Mouse (Mus musculus) WW6 (cell line): ENCODE measurements around the gene Sh2d6.

Source experiments
- DNase-seq: peaks from one replicate; pipeline ENCODE4 v3.0.0-alpha.2; 2013; ENCODE audit warnings: low read depth, low spot score

Sh2d6 gene

DNA sequence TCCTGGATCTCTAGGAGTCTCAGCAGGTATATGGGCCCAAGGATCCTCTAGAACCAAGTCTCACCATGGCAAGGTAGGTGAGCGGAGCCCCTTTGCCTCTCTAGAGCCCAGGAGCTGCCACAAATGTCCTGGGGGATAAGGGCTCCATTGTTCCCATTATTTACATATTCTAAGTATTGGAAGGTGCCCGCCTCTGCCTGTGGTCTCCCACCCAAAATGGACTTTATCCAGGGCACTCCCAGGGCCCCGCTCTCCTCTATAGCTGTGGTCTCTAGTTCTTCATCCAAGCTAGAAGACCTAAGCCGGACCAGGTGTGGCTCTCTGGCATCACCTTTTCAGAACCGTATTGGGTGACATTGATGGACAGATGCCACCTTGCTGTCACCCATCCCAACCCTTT lies at the start of gene Sh2d6:
Gene Sh2d6, minus strand, starts transcription at position 101 of the 400 bp plus-strand sequence.
- DNase-seq: no peak

DNA sequence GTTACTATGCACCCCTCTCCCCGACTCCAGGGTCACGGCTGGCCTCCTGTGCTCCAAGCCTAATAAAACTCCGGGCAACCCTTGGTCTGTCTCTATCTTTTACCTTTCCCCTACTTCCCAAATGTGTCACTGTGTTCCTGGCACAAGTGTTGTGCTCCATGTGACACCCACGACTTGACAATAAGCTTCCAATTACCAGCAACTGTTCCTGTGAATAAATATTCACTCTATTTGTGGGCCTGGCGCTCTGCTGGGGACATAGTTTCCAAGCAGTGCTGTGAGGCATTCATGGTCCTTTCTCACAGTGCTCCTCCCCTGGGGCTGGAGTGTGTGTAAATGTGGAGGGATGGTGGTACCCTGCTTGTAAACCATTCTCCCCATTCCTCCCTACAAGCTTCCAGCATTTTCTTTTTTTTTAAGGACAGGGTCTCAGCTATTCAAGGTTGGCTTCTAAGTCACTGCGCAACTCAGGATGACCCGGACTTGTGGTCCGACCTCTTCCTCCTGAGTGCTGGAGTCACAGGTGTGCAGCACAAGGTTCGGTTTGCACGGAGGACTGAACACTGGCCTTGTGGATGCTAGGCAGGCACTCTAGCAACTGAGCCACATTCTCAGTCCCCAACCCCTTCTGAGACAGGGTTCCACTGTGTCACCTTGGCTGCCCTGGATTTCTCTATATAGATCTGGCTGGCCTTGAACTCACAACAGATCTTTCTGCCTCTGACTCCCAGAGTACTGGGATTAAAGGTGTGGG lies 49.3 kb upstream of the Sh2d6 start:
- DNase-seq: no peak

DNA sequence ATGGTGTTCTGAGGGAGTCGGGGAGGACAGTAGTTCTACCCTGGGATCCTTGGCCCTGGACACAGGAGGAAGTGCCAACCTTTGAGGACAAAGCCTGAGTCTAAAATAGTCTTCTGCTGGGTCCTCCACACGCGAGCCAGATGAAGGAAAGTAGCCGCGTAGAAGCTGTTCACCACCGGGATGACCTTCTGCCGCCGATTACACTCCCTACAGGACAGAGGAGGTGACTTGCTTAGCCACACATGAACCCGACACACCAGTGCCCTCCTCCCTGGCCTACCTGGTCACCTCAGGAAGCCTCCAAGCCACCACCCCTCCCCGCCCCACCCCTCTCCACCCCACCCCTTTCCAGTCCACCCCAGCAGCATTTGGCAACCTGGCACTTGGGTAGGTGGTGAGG lies 47.2 kb upstream of the Sh2d6 start:
- DNase-seq: no peak

DNA sequence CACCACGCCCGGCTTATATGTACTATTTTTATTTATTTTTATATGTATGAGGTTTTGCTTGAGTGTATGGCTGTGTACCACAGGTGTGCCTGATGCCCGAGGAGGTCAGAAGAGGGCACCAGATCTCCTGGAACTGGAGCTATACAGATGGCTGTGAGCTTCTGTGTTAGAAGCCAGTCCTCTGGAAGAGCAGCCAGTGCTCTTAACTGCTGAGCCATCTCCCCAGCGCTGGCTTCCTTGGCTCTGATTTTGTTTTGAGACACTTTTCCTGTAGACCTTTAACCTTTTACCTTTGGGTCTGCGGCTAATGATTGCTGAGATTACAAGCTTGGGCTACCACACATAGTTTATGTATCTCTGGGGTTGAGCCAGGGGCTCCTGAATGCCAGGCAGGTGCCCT lies 46.0 kb upstream of the Sh2d6 start:
- DNase-seq: no peak

DNA sequence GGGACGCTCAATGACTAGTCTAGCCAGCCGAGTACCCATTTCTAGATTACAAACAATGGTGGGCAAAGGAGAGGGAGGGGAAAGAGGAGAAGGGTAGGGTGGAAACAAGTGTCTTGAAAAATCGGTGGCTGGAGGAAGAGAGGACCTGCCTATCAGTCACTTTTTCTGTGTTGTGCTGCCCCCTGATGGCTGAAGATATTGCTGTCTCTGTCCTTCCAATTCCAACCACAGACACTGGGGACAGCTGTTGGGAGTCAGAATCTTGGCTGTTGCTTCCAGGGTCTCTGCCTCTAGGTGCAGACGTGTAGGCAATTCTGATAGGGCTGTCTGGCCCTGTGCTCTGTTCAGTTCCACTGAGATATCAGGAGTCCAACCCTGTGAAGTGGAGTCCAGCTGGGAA lies 44.5 kb upstream of the Sh2d6 start:
- peak; percentile 73 for DNase-seq

DNA sequence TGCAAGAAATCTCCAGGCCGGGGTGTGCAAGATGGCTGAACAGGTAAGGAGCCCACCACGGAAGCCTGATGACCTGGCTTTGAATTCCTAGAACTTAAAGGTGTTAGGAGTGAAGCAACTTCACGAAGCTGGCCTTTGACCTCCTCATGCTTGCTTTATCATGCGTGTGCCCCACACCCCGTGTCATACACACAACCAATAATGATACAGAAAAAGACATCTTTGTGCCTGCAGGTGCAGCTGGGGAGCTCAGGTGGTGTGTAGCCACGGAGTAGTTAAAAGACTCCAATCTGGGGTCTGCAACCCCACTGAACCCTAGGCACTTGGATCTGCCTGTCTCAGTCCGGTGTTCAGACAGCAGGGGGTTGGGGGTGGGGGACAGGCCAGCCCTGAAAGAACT lies 44.0 kb upstream of the Sh2d6 start:
- DNase-seq: no peak

DNA sequence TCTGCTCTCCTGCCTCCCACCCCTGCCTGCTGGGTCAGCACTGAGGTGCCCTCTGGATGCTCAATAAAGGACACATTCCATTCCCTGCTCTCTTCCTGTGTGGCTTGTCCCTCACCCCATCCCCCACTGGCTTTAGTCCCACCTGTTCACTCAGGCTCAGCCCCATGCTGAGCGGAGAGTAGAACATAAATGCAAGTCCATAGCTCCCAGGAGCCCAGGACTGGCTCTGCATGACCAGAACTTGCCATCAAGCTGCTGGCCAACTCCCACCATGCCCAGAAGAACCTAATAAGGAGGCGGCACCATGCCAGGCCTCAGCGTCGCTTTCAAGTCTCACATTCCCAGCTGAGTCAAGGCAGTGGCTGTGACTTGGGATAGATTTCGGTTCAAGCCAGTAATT lies 41.4 kb upstream of the Sh2d6 start:
- no peak for DNase-seq

DNA sequence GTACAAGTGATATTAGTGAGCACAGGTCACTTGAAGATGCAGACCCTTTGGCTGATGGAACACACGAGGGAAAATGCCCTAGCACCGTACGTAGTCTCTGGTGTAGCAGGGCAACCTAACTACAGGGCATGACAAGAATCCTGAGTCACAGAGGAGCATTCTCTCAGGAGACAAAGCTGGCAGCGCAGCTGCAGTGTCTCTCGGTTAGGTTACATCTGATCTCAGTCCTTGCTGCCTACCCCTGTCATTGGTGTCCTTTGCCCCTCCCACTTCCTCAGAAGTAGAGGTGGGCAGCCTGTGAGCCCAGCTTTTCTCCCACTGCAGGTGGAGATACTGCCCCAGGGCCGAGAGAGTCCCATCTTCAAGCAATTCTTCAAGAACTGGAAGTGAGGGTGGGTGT lies 41.0 kb upstream of the Sh2d6 start:
- DNase-seq: no peak

DNA sequence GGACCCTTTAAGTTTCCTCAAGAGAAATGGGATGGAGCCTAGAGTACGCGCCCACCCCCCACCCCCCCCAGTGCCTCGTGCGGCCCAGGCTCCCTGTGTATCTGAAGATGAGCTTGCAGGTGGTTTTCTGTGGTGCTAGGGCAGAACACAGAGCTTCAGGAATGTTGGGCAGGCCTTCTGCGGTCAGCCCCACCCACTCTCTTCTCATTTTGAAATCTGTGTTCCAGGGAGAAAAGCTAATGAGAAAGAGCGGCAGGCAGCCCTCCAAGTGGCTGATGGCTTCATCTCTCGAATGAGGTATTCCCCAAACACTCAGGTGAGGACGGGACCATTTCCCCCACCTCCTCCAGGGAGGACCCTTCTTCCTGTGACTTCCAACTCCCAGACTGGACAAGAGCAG lies 39.3 kb upstream of the Sh2d6 start:
- DNase-seq: no peak

DNA sequence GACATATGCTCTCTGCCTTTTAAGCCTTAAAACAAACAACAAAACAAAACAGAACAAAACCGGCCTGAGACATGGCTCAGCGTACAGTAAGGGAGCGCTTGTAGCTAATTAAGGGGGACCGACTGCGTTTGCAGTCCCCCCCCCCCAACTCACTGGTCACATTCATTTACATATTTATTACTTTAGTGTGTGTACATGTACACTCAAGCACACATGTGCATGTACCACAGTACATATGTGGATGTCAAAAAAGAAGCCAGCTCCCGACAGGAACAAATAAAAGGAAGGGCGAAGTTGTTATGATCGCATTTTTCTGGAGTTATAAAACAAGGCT lies 31.5 kb upstream of the Sh2d6 start:
- DNase-seq: no peak

DNA sequence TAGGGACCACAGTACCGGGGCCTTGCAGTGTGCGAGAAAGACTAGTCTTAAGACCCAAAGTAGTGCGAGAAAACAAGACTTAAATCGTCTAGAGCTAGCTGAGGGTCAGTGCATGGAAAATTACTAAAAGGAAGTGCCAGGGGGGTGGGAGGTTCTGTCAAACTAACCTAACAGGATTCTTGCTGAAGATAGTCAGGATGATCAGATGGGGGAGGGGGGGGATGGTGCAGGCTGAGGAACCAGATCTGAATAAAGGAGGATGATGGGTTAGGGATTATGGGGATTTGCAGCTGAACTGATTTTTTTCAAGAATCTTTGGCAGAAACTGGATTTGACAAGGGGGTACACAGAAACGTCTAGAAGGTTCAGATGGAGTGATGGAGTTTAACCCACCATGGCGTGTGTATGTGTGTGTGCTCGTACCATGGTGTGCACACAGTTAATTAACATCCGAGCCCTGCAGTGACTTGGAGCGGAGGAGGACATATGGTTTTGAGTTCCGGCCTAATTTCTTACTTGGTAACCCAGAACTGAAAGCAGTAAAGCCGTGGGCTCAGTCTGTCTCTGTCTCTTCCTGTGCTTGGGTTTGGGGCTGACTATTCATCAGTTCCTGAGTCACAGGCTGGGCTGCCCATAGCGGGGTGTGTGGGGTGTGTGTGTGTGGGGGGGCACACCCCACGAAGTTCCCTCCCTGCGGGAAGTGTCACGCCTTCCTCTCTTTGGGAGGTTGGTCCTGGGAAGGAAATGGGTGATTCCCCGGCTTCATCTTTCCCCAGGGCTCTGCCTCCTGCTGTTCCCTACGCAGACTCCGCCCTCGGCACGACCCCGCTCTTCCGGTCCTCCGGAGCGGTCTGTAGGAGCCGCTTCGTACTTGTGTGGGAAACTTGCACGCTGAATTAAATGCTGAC lies 30.9 kb upstream of the Sh2d6 start:
- no peak for DNase-seq

DNA sequence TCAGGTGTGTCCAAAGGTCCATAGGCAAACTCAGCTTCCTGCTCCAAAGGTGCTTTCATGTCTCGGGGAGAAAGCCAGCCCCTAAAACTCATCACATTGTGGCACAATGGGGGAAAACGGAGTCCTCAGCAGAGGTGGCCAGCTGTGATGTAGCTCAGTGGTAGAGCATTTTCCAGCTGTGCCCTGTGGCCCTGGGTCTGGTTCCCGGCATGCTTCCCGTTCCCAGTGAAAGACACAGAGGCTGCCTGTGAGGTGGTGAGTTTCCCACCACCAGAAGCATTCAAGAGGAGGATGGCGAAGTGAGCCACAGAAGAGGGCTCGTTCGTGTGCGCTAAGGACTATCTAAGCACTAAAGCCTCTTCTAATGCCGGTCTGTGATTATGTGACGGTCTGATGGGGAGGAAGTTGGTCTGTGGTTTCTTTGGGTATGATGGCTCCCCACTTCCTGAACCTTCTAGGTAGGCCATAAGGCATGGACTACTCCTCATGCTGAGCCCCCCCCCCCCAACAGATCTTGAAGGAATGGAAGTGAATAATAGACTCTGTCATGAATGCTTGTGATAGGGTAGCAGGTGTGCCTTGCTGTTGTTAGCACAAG lies 29.1 kb upstream of the Sh2d6 start:
- DNase-seq: no peak

DNA sequence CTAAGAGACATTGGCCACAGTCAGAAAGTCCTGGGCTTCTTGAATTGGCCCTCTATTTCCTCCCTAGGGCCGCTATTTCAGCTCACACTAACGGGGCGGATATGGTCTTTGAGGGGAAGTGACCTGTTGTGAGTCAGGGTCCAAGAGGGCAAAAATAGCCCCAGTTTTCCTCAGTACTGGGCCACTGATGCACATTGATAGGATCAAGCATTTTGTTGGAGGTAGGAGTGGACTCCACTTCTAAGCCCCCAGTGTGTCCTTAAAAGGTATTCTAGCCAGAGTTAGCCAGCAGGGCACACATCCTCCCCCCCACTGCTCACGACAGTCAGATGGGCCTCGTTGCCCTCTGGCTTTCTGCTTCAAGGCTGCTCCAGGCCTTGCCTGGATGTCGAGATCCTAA lies 28.5 kb upstream of the Sh2d6 start:
- no peak for DNase-seq

DNA sequence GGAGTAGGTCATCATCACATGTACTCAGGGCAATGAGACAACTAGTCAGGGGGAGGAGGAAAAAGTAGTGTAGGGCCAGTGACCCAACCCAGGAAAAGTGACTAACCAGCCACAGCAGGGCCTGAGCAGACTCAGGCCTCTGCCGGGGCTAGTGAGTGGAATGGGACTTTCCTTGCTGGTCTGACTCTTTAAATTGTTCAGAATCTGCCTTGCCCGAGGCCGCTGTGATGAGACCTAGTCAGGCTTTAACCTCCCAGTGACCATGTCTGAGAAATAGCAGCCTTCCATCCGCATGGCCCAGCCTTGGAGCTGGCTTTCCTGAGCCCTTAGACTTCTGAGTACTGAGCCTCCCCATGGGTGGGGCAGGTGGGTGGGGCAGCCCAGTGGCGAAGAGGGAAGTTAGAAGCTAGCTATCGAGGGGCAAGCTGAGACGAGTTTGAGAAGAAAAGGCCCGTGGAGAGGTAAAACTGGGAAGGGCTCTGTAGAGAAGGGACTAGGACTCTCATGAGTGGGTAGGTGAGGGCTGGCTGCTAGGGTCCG lies 27.6 kb upstream of the Sh2d6 start:
- DNase-seq: no peak

DNA sequence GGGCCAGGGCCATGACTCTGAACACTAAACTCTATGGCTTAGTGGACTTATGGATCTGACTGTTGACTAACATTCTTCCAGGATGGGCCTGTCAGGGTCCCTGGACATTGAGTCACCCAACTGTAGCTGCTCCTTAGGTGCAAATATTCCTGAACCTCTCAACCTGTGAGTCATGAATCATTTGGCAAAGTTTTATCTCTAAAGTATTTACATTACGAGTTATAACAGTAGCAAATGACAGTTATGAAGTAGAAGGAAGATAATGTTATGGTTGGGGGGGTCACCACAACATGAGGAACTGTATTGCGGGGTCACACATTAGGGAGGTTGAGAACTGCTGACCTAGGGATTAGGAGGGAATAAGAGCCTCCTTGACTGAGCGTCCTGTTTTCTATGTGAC lies 26.4 kb upstream of the Sh2d6 start:
- no peak for DNase-seq

DNA sequence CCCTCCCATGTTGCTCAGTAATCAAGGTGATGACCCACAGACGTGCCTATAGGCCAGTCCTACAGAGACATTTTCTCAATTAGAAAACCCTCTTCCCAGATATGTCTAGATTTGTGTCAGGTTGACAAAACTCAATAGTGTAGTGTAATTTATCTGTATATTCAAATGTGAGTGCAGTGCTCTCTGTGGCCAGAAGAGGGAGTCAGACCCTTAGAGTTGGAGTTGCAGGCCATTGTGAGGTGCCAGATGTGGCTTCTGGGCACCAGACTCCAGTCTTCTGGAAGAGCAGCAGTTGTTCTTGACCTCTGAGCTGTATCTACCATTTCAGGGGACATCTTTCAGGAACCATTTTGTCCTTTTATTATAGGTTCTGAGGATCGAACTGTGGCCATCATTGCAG lies 25.6 kb upstream of the Sh2d6 start:
- no peak for DNase-seq

DNA sequence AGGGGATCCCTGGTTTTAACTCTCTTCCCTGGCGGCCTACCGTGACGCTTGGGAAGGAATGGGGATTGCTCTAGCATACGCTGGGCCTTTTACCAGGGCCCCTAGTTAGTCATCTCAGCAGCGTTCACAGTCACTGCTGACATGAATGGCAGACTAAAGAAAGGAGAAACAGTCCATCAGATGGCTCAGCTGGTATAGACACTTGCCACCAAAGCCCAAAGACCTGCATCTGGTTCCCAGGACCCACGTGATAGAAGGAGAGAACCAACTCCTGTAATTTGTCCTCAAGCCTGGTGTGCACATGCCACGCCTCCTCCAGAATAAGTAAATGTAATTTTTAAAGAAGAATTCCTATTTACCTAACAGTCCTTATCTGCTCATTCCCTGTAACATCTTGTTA lies 23.9 kb upstream of the Sh2d6 start:
- no peak for DNase-seq

DNA sequence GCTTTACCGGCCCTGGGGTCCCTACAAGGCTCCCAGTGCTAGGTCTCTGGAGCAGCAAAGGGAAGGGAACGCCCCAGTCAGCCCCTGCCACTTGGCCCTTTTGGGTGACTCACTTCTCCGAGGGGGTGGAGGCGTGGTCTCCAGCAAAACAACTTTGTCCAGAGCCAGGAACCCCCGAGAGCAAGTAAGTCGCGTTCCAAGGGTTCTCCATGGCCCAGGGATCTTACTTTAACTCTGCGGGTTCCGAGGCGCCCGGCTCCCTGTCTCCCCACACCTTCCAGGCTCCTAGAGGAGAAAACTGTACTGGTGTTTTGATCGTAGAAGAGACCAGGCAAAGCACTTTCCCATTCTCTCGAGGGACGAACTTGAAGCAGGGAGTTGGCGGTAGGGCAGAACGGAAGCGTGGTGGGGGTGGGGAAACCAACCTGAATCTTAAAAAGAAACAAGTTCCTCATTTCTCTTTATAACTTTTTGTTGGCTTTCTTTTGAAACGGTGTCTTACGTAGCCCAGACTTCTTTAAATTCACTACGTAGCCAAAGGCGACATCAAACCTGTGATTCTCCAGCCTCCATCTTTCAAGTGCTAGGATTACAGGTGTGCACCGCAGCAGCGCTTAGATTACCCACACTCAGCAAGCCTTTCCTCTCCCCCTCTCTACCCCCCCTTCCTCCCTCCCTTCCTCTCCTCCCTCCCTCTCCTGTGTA lies 22.9 kb upstream of the Sh2d6 start, which contains the start of gene Capg:
Gene Capg, plus strand, starts transcription at position 109 of the 705 bp plus-strand sequence.
- DNase-seq: no peak

DNA sequence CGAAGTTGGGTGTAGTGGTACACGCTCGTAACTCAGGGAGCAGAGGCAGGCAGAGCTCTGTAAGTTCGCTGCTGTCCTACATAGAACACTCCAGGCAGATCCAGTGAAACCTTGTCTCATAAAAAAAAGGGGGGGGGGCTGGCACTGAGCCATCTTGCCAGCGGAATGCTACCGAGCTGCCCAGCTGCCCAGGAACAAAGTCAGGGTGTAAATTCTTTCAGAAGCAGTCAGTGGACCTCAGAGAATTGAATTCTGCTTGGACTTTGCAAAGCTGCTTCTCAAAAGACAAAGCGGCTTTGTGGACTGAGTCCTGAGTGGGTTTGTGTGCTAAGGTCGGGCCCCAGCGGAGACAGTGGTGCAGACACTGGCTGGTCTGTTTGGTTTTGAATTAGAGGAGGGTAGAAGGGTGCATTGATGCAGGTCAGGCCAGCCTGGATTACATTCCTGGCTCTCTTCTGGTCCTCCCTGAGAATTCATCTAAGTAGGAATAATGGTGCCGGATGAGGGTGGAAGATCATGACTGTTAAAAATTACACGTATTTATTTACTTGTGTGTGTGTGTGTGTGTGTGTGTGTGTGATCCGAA lies 21.9 kb upstream of the Sh2d6 start:
- DNase-seq: no peak

DNA sequence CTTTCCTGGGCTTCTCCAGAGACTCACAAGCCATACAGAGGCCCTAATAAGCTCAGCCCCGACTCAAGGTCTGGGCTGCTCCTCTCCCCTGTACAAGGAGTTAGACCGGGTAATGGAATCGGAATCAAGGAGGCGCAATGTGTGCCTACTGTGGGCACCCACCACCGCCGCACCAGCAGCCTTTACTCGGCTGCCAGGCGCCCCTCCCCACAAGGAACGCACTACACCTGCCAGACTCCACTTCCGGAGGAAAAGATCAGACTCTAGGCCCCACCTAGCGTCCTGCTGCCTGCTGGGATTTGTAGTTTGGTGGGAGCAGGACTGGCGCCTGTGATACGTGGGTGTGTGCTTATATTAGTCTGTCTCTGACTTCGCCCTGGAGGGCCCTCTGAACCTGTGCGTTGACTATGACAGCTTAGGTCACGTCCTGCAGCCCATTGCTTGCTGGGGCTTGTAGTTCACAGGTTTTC lies 17.1 kb upstream of the Sh2d6 start:
- DNase-seq: peak; percentile 48

DNA sequence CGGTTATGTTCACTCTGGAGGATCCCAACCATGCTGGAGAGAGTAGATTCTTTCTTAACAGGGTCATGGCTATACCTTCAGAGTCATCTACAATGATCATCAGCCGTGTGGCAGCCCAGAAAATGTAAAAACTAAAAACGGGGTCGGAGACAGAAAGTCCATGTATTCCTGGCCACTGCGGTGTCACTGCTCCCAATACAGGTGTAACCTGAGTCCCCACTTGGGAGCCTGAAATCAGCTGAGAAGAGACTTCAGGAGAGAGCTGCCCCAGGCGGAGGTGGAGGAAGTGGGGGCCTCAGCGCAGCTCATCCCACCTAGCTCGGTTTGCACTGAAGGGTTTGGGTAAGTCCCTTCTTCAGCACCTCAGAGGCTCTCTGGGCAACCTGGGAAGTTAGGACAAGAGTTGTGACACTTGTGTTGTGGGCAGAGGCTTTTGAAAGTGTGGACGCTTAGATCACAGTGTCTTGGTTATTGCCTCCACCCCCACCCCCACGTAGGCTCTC lies 16.5 kb upstream of the Sh2d6 start:
- DNase-seq: no peak
